Mouse (Mus musculus) intestine, embryonic 16.5 days (tissue): ENCODE results near the gene Wdhd1. TPM values are rescaled to one million over a fixed set of nuclear protein-coding genes. Genes with fewer than 3 reads are reported as not detected.

Experiments used
- ATAC-seq: fragments of 200-750 bp; cut with Nextera tagmentation; 2 replicates; pipeline ENCODE4 v1.8.0; 2017; ENCODE audit warnings: moderate TSS enrichment, moderate library complexity
- H3K27ac ChIP-seq: fragments of 300-500 bp; sonication (generic); 2 replicates; pipeline ENCODE4 v1.5.1; 2014; ENCODE audit warnings: mild to moderate bottlenecking, low read length
- H3K27me3 ChIP-seq: fragments of 300-500 bp; sonication (generic); replicated peaks from 2 replicates; pipeline ENCODE4 v1.6.1; 2014; ENCODE audit warnings: low read length, control low read depth, mixed read lengths; ENCODE audit not compliant: control insufficient read depth, insufficient read depth
- H3K36me3 ChIP-seq: fragments of 300-500 bp; sonication (generic); 2 replicates; pipeline ENCODE4 v1.6.1; 2014; ENCODE audit warnings: low read length, control low read depth; ENCODE audit not compliant: control insufficient read depth, insufficient read depth
- H3K4me1 ChIP-seq: fragments of 300-500 bp; sonication (generic); 2 replicates; pipeline ENCODE4 v1.6.1; 2014; ENCODE audit warnings: low read length, control low read depth, mixed read lengths; ENCODE audit not compliant: control insufficient read depth, insufficient read depth
- H3K4me2 ChIP-seq: fragments of 300-500 bp; sonication (generic); 2 replicates; pipeline ENCODE4 v1.6.1; 2014; ENCODE audit warnings: low read depth, low read length, control low read depth
- H3K4me3 ChIP-seq: fragments of 300-500 bp; sonication (generic); 2 replicates; pipeline ENCODE4 v1.5.1; 2014; ENCODE audit warnings: mild to moderate bottlenecking, low read length
- H3K9ac ChIP-seq: fragments of 300-500 bp; sonication (generic); 2 replicates; pipeline ENCODE4 v1.6.1; 2014; ENCODE audit warnings: low read depth, low read length
- H3K9me3 ChIP-seq: fragments of 300-500 bp; sonication (generic); 2 replicates; pipeline ENCODE4 v1.6.1; 2016; ENCODE audit warnings: low read length, control low read depth; ENCODE audit not compliant: control insufficient read depth
- WGBS: fragments of 180-500 bp; shearing (Covaris S2); extraction: QIAGEN DNeasy Blood & Tissue Kit; methylation state at CpG from one replicate; pipeline ENCODE4 v1.1.7; 2014; 5-methylcytosine and 5-hydroxymethylcytosine counted together
- polyA plus RNA-seq: library from polyadenylated mRNA; unstranded; fragments of >200 nt; fragmentation: Nextera tagmentation; extraction: Ambion mirVana; gene quantifications from 2 replicates; pipeline ENCODE4 v1.2.1, GENCODE M21; 2015

Wdhd1 gene
- polyA plus RNA-seq, 1 experiment from 2014 or later = 20.8 TPM

GRCm38 (mm10) chr14:47216541-47216940, 60.1 kb downstream of the Wdhd1 start:
- no peak overlapping the region for H3K4me2 ChIP-seq
- no peaks in the 10 kb centered on the region for H3K27me3 ChIP-seq
- no peaks in the 10 kb centered on the region for H3K9me3 ChIP-seq
- peaks cover 5% of the 10 kb centered on the region; the same call in 1 of the 2 replicates for H3K4me1 ChIP-seq
- WGBS = 83% methylated on average over 2 of the region's 2 CpGs
- no peak for ATAC-seq
- no peak overlapping the region for H3K9ac ChIP-seq
- H3K4me3 ChIP-seq = no peak overlapping the region
- no peaks in the 10 kb centered on the region for H3K36me3 ChIP-seq
- no peak overlapping the region for H3K27ac ChIP-seq

DNA sequence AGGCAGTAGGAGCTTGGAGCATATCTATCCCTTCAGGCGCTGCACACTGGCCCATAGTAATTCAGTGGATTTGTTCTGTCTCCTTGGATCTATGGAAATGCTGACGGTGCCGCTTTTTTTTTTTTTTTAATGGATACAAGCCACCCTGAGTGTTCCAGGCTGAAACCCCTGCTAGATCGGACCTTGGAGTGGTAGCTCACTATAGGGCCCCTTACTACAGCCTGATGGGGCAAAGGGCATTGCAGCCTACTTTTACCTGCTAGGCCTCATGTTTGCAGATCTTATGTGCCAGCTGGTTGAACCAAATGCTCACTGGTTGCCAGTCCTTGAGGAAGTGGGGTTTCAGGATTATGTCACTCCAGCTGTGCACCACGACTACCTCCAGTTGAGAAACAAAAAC, 62.3 kb downstream of the Wdhd1 start:
- 0 out of 2 replicates have a peak overlapping the region, but pooled peaks have one; percentile 12 for H3K4me2 ChIP-seq
- 65% methylated on average over 5 of the region's 5 CpGs for WGBS
- no peaks in the 10 kb centered on the region for H3K36me3 ChIP-seq
- H3K4me3 ChIP-seq = no peak overlapping the region
- H3K9me3 ChIP-seq = no peaks in the 10 kb centered on the region
- peak; percentile 96 for ATAC-seq
- H3K9ac ChIP-seq = no peak overlapping the region; the same call in 1 of the 2 replicates
- H3K4me1 ChIP-seq = peaks cover 5% of the 10 kb centered on the region; the same call in 1 of the 2 replicates
- peak overlapping the region; percentile 77 for H3K27ac ChIP-seq
- H3K27me3 ChIP-seq = no peaks in the 10 kb centered on the region

DNA sequence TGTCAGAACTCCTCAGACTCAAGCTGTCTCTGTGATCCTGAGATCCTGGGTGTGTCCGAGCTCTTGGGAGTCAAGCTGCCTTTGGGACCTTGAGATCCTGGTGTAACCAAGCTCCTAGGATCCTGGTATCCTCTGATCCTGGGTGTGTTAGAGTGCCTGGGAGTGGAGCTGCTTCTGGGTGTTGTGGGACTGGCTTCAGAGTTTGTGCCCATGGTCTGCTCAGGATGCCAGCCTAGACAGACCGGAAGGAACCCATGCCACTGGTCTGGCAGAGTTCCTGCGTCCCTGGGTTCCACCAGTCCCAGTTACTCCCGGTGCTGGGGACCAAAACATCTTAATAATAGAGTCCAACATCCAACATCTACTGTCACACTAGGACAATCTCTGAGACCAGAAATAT, 63.4 kb downstream of the Wdhd1 start:
- Histone ChIP-seq H3K4me3 (no peak overlapping the region), H3K9me3 (no peaks in the 10 kb centered on the region), H3K27ac (no peak overlapping the region), H3K4me2 (no peak overlapping the region), H3K36me3 (no peaks in the 10 kb centered on the region), H3K9ac (no peak overlapping the region), H3K4me1 (peaks cover 5% of the 10 kb centered on the region; the same call in 1 of the 2 replicates), H3K27me3 (no peaks in the 10 kb centered on the region)
- no peak for ATAC-seq
- 75% methylated on average over 4 of the region's 4 CpGs for WGBS

GRCm38 (mm10) chr14:47209669-47210164, 66.9 kb downstream of the Wdhd1 start:
- H3K4me3 ChIP-seq = no peak overlapping the region
- no peaks in the 10 kb centered on the region for H3K36me3 ChIP-seq
- no peaks in the 10 kb centered on the region for H3K27me3 ChIP-seq
- 83% methylated on average over 4 of the region's 4 CpGs for WGBS
- no peak overlapping the region for H3K4me2 ChIP-seq
- H3K27ac ChIP-seq = peak overlapping the region; percentile 76
- ATAC-seq = no peak
- no peaks in the 10 kb centered on the region for H3K9me3 ChIP-seq
- peaks cover 4% of the 10 kb centered on the region; the same call in 1 of the 2 replicates for H3K4me1 ChIP-seq
- H3K9ac ChIP-seq = no peak overlapping the region

GRCm38 (mm10) chr14:47208564-47209493, 67.8 kb downstream of the Wdhd1 start:
- 78% methylated on average over 12 of the region's 12 CpGs for WGBS
- Histone ChIP-seq H3K4me2 (no peak overlapping the region), H3K27me3 (no peaks in the 10 kb centered on the region), H3K4me1 (0 out of 2 replicates have a peak, but pooled peaks cover 2% of the 10 kb centered on the region), H3K9me3 (no peaks in the 10 kb centered on the region), H3K27ac (peak overlapping the region; percentile 82), H3K36me3 (no peaks in the 10 kb centered on the region), H3K4me3 (no peak overlapping the region), H3K9ac (no peak overlapping the region)
- ATAC-seq = peak; percentile 97

GRCm38 (mm10) chr14:47206601-47207000, 70.1 kb downstream of the Wdhd1 start:
- Histone ChIP-seq H3K4me3 (no peak overlapping the region), H3K4me2 (no peak overlapping the region), H3K36me3 (no peaks in the 10 kb centered on the region), H3K9ac (0 out of 2 replicates have a peak overlapping the region, but pooled peaks have one; percentile 17), H3K27ac (no peak overlapping the region), H3K27me3 (no peaks in the 10 kb centered on the region), H3K4me1 (0 out of 2 replicates have a peak, but pooled peaks cover 2% of the 10 kb centered on the region), H3K9me3 (no peaks in the 10 kb centered on the region)
- no peak for ATAC-seq
- 88% methylated on average over 3 of the region's 3 CpGs for WGBS

GRCm38 (mm10) chr14:47205270-47205972, 71.2 kb downstream of the Wdhd1 start:
- H3K4me2 ChIP-seq = no peak overlapping the region
- no peak overlapping the region for H3K27ac ChIP-seq
- H3K4me3 ChIP-seq = no peak overlapping the region
- no peak overlapping the region for H3K9ac ChIP-seq
- no peaks in the 10 kb centered on the region for H3K9me3 ChIP-seq
- no peak for ATAC-seq
- H3K36me3 ChIP-seq = no peaks in the 10 kb centered on the region
- no peaks in the 10 kb centered on the region for H3K27me3 ChIP-seq
- WGBS = 90% methylated on average over 5 of the region's 5 CpGs
- H3K4me1 ChIP-seq = 0 out of 2 replicates have a peak, but pooled peaks cover 2% of the 10 kb centered on the region

- 89% methylated on average over 3 of the region's 3 CpGs for WGBS
- Histone ChIP-seq H3K27ac (no peak overlapping the region), H3K4me1 (no peaks in the 10 kb centered on the region), H3K36me3 (no peaks in the 10 kb centered on the region), H3K4me2 (no peak overlapping the region), H3K27me3 (no peaks in the 10 kb centered on the region), H3K4me3 (no peak overlapping the region), H3K9ac (no peak overlapping the region), H3K9me3 (no peaks in the 10 kb centered on the region)
- no peak for ATAC-seq
Measured at GRCm38 (mm10) chr14:47197340-47197739, 79.3 kb downstream of the Wdhd1 start.

- H3K36me3 ChIP-seq = no peaks in the 10 kb centered on the region
- H3K9me3 ChIP-seq = no peaks in the 10 kb centered on the region
- H3K4me3 ChIP-seq = no peak overlapping the region
- no peaks in the 10 kb centered on the region; the same call in 1 of the 2 replicates for H3K4me1 ChIP-seq
- no peak overlapping the region for H3K9ac ChIP-seq
- no peak overlapping the region for H3K27ac ChIP-seq
- no peak overlapping the region for H3K4me2 ChIP-seq
- 69% methylated on average over 8 of the region's 8 CpGs for WGBS
- H3K27me3 ChIP-seq = no peaks in the 10 kb centered on the region
- ATAC-seq = no peak
Measured at GRCm38 (mm10) chr14:47196711-47197110, 79.9 kb downstream of the Wdhd1 start.
